Mouse (Mus musculus) CD4-positive, CD25-positive, alpha-beta regulatory T cell, adult 2 months (primary cell): ENCODE measurements around the gene Kbtbd4.

Experiments
- DNase-seq: peaks from one replicate; pipeline ENCODE4 v3.0.0-alpha.2; 2012; ENCODE audit warnings: low read depth, low spot score

Kbtbd4 gene

GRCm38 (mm10) chr2:90904856-90905224 lies 300 bp downstream of the Kbtbd4 start:
- no peak for DNase-seq

- DNase-seq: no peak
Measured at GRCm38 (mm10) chr2:90906721-90907120, 2.2 kb downstream of the Kbtbd4 start.

GRCm38 (mm10) chr2:90910861-90911260 lies 6.3 kb downstream of the Kbtbd4 start:
- DNase-seq: no peak

GRCm38 (mm10) chr2:90911668-90912067 lies 7.1 kb downstream of the Kbtbd4 start:
- no peak for DNase-seq

- no peak for DNase-seq
Measured at GRCm38 (mm10) chr2:90913671-90914070, 9.1 kb downstream of the Kbtbd4 start.

GRCm38 (mm10) chr2:90915516-90915915 lies 11.0 kb downstream of the Kbtbd4 start:
- DNase-seq: no peak

- no peak for DNase-seq
Measured at GRCm38 (mm10) chr2:90916560-90917232, 12.2 kb downstream of the Kbtbd4 start.

GRCm38 (mm10) chr2:90917233-90917998 lies 12.9 kb downstream of the Kbtbd4 start:
- peak; percentile 72 for DNase-seq

- no peak for DNase-seq
Measured at GRCm38 (mm10) chr2:90917999-90918698, 13.6 kb downstream of the Kbtbd4 start.

- DNase-seq: no peak
Measured at GRCm38 (mm10) chr2:90921178-90921577, 16.6 kb downstream of the Kbtbd4 start.

GRCm38 (mm10) chr2:90922636-90923035 lies 18.1 kb downstream of the Kbtbd4 start:
- no peak for DNase-seq

- no peak for DNase-seq
Measured at GRCm38 (mm10) chr2:90928566-90928965, 24.0 kb downstream of the Kbtbd4 start.

GRCm38 (mm10) chr2:90931829-90932228 lies 27.3 kb downstream of the Kbtbd4 start:
- no peak for DNase-seq

- DNase-seq: no peak
Measured at GRCm38 (mm10) chr2:90932273-90932672, 27.7 kb downstream of the Kbtbd4 start.

- DNase-seq: no peak
Measured at GRCm38 (mm10) chr2:90938362-90938761, 33.8 kb downstream of the Kbtbd4 start.

- no peak for DNase-seq
Measured at GRCm38 (mm10) chr2:90939750-90940149, 35.2 kb downstream of the Kbtbd4 start.

- peak; percentile 94 for DNase-seq
Measured at GRCm38 (mm10) chr2:90940233-90941229, 36.0 kb downstream of the Kbtbd4 start, which contains the start of gene Celf1. Celf1 (plus strand) TSS chr2:90940382.

- DNase-seq: no peak
Measured at GRCm38 (mm10) chr2:90941744-90942143, 37.2 kb downstream of the Kbtbd4 start.

GRCm38 (mm10) chr2:90950149-90950548 lies 45.6 kb downstream of the Kbtbd4 start:
- DNase-seq: no peak

- no peak for DNase-seq
Measured at GRCm38 (mm10) chr2:90950582-90951194, 46.1 kb downstream of the Kbtbd4 start.

- DNase-seq: no peak
Measured at GRCm38 (mm10) chr2:90953461-90953860, 48.9 kb downstream of the Kbtbd4 start.
